Mouse (Mus musculus) hindbrain, embryonic 11.5 days (tissue): Measurements from ENCODE around the gene Vpreb2. TPM values are rescaled to one million over a fixed set of nuclear protein-coding genes. Genes with fewer than 3 reads are reported as not detected.
"Not testable (repeated sequence)": the region's sequence is repeated elsewhere in the genome, so short reads cannot be mapped to it uniquely, and the experiment has no call there.

Source experiments
- ATAC-seq: fragments of 200-750 bp; cut with Nextera tagmentation; 2 replicates; pipeline ENCODE4 v1.8.0; 2017; ENCODE audit warnings: mild to moderate bottlenecking, moderate TSS enrichment, moderate library complexity; ENCODE audit not compliant: low FRiP score
- DNase-seq: peaks from one replicate; pipeline ENCODE4 v3.0.0-alpha.2; 2015; ENCODE audit warnings: low spot score
- H3K27ac ChIP-seq: fragments of 300-500 bp; sonication (generic); 2 replicates; pipeline ENCODE4 v1.5.1; 2014; ENCODE audit warnings: mild to moderate bottlenecking, low read depth, low read length
- H3K27me3 ChIP-seq: fragments of 300-500 bp; sonication (generic); 2 replicates; pipeline ENCODE4 v1.6.1; 2014; ENCODE audit warnings: mild to moderate bottlenecking, low read length, moderate library complexity, mixed read lengths; ENCODE audit not compliant: control insufficient read depth, insufficient read depth
- H3K36me3 ChIP-seq: fragments of 300-500 bp; sonication (generic); 2 replicates; pipeline ENCODE4 v1.6.1; 2014; ENCODE audit warnings: mild to moderate bottlenecking, low read length, moderate library complexity, mixed read lengths; ENCODE audit not compliant: control insufficient read depth, insufficient read depth
- H3K4me1 ChIP-seq: fragments of 300-500 bp; sonication (generic); replicated peaks from 2 replicates; pipeline ENCODE4 v1.6.1; 2014; ENCODE audit warnings: low read length, mixed read lengths; ENCODE audit not compliant: control insufficient read depth, insufficient read depth
- H3K4me2 ChIP-seq: fragments of 300-500 bp; sonication (generic); replicated peaks from 2 replicates; pipeline ENCODE4 v1.6.1; 2014; ENCODE audit warnings: mild to moderate bottlenecking, low read depth, low read length
- H3K4me3 ChIP-seq: fragments of 300-500 bp; sonication (generic); 2 replicates; pipeline ENCODE4 v1.5.1; 2014; ENCODE audit warnings: low read depth, low read length
- H3K9ac ChIP-seq: fragments of 300-500 bp; sonication (generic); 2 replicates; pipeline ENCODE4 v1.6.1; 2014; ENCODE audit warnings: low read depth, low read length
- H3K9me3 ChIP-seq: fragments of 300-500 bp; sonication (generic); 2 replicates; pipeline ENCODE4 v1.6.1; 2016; ENCODE audit warnings: low read length; ENCODE audit not compliant: control insufficient read depth
- WGBS: fragments of 180-500 bp; shearing (Covaris S2); extraction: QIAGEN DNeasy Blood & Tissue Kit; methylation state at CpG from one replicate; pipeline ENCODE4 v1.1.7; 2014; 5-methylcytosine and 5-hydroxymethylcytosine counted together
- polyA plus RNA-seq: library from polyadenylated mRNA; unstranded; fragments of >200 nt; fragmentation: Nextera tagmentation; extraction: Ambion mirVana; gene quantifications from 2 replicates; pipeline ENCODE4 v1.2.1, GENCODE M21; 2014

The Vpreb2 gene
- polyA plus RNA-seq, 1 experiment from 2014 or later = not detected

DNA sequence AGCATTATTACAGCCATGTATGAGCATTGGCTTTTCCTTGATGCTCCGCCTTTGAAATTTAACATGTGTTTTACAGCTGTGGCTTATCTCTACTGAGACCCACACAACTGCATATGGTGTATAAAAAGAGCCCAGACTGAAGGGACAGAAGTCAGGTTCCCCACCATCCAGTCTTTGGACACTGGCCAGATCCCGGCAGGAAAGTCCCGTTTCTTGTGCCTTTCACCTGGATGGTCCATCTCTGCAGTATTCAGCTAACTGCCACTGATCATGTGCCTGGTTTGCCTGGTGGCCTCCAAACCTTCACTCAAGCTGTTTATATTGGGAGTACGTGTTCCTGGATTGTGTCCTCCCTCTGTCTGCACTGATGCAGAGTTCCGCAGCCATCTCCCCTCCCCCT is 4.0 kb downstream of the Vpreb2 start:
- WGBS = 75% methylated on average over 5 of the region's 5 CpGs
- Histone ChIP-seq H3K9ac (no peak overlapping the region), H3K4me3 (no peak overlapping the region), H3K4me1 (no peaks in the 10 kb centered on the region), H3K27ac (no peak overlapping the region), H3K4me2 (no peak overlapping the region), H3K36me3 (no peaks in the 10 kb centered on the region), H3K9me3 (no peaks in the 10 kb centered on the region), H3K27me3 (no peaks in the 10 kb centered on the region)
- ATAC-seq (no peak), DNase-seq (no peak)

GRCm38 (mm10) chr16:17985078-17985477 is 4.8 kb downstream of the Vpreb2 start:
- Histone ChIP-seq H3K36me3 (no peaks in the 10 kb centered on the region), H3K4me2 (no peak overlapping the region), H3K9me3 (no peaks in the 10 kb centered on the region), H3K4me3 (no peak overlapping the region), H3K4me1 (no peaks in the 10 kb centered on the region), H3K9ac (no peak overlapping the region), H3K27me3 (no peaks in the 10 kb centered on the region), H3K27ac (no peak overlapping the region)
- WGBS = 74% methylated on average over 5 of the region's 5 CpGs
- ATAC-seq (no peak), DNase-seq (no peak)

- DNase-seq (peak; percentile 71), ATAC-seq (no peak)
- no peaks in the 10 kb centered on the region for H3K36me3 ChIP-seq
- no peak overlapping the region for H3K4me2 ChIP-seq
- WGBS = 64% methylated on average over 10 of the region's 10 CpGs
- H3K9ac ChIP-seq = no peak overlapping the region
- no peaks in the 10 kb centered on the region for H3K9me3 ChIP-seq
- H3K27ac ChIP-seq = no peak overlapping the region
- H3K4me3 ChIP-seq = no peak overlapping the region
- H3K27me3 ChIP-seq = no peaks in the 10 kb centered on the region
- no peaks in the 10 kb centered on the region for H3K4me1 ChIP-seq
Observed at GRCm38 (mm10) chr16:17986456-17987132, 6.4 kb downstream of the Vpreb2 start.

DNA sequence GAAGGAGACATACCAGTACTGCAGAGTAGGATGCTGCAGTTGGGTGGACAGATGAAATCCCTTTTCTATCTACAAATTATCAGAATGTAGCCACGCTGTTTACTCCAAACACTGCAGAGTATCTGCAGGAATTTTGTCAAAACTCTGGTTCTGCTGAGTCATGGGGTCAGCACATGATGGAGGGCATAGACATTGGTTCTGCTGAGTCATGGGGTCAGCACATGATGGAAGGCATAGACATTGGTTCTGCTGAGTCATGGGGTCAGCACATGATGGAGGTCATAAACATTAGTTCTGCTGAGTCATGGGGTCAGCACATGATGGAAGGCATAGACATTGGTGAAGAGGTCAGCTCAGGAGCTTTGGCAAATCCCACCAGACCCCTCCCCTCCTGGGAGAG is 7.5 kb downstream of the Vpreb2 start:
- no peak overlapping the region for H3K4me2 ChIP-seq
- ATAC-seq (no peak), DNase-seq (no peak)
- no peak overlapping the region for H3K4me3 ChIP-seq
- H3K9me3 ChIP-seq = no peaks in the 10 kb centered on the region
- H3K36me3 ChIP-seq = no peaks in the 10 kb centered on the region
- H3K27ac ChIP-seq = no peak overlapping the region
- H3K4me1 ChIP-seq = no peaks in the 10 kb centered on the region
- no peaks in the 10 kb centered on the region for H3K27me3 ChIP-seq
- no peak overlapping the region for H3K9ac ChIP-seq
- 79% methylated on average over 1 of the region's 1 CpGs for WGBS

DNA sequence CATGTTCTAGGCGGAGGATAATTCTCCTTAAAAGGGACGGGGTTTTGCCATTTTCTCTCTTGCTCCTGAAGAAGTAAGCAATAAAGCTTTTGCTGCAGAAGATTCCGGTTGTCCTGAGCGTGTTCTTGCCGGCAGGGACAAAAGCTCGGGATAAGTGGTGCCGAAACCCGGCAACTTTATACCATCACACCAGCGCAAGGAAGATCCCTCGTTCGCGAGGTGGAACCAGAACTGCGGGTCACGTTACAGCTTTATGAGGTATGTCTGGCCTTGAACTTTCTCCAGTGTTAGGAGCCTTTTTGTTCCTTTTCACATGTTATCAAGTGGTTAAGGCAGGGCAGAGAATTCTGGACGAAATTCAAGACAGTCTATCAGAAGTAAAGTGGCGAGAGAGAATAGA is 12.1 kb downstream of the Vpreb2 start:
- not testable (repeated sequence) for H3K4me3 ChIP-seq, H3K9me3 ChIP-seq, DNase-seq, H3K27me3 ChIP-seq, H3K4me2 ChIP-seq, H3K36me3 ChIP-seq, H3K9ac ChIP-seq, H3K27ac ChIP-seq, ATAC-seq, H3K4me1 ChIP-seq
- 95% methylated on average over 16 of the region's 16 CpGs for WGBS

DNA sequence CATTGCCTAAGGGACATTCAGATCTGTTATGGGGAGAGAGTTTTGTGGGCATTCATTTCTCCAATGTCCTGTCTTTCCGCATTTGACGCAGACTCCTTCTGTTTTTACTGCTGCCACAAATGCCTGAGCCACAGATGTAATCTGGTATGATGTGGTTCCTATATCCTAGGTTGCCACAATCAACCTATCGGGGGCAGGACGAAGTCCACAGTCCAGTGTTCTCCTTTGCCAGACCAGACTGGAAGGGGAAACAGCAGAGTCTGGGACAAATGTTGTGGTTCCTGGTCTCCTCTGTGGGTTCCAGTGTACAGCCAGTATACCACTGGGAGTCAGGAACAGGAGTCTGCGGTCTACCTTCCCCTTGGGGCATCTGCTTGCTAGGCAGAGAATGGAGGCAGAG is 19.4 kb downstream of the Vpreb2 start:
- Histone ChIP-seq H3K9me3 (no peaks in the 10 kb centered on the region), H3K4me3 (no peak overlapping the region), H3K4me2 (no peak overlapping the region), H3K9ac (no peak overlapping the region), H3K27me3 (no peaks in the 10 kb centered on the region), H3K4me1 (no peaks in the 10 kb centered on the region), H3K27ac (no peak overlapping the region), H3K36me3 (no peaks in the 10 kb centered on the region)
- DNase-seq = no peak
- no peak for ATAC-seq
- 90% methylated on average over 5 of the region's 5 CpGs for WGBS

DNA sequence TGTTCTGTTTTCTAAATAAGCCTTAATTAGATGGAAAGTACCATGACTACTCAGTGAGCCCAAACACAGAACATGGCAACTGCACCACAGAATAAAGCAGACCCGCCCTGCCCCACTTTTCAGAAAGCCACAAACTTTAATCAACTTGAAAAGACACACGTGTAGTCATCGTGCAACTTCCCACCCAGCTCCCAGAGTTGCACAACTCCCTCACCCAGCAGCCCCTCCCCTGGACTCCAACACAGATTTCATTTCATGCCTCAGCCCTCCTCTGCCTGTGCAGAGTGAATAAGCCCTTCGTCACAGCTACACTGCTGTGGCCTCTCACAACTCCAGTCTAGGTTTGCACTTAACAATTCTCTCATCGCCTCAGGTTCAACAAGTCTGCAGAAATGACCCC is 24.4 kb downstream of the Vpreb2 start:
- Histone ChIP-seq H3K27me3 (no peaks in the 10 kb centered on the region), H3K4me3 (no peak overlapping the region), H3K4me1 (no peaks in the 10 kb centered on the region), H3K27ac (no peak overlapping the region), H3K36me3 (no peaks in the 10 kb centered on the region), H3K9ac (no peak overlapping the region), H3K4me2 (no peak overlapping the region), H3K9me3 (no peaks in the 10 kb centered on the region)
- WGBS = 68% methylated on average over 5 of the region's 5 CpGs
- ATAC-seq (no peak), DNase-seq (no peak)

DNA sequence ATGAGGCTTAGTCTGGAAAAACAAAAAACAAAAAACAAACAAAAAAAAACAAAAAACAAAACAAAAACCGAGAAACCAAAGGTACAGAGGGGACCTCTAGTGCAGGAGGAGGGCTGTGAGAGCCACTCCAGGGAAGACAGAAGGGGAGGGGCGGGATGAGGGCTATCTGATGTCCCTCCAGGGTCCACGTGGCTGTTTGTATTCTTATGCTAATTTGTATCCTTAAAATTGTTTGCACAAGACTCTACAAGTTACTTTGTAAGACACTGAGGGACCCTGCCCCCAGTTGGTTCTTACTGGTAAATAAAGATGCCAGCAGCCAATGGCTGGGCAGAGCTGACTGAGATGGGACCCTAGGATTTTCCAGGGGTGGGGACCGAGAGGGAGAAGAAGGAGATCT is 26.9 kb downstream of the Vpreb2 start:
- no peaks in the 10 kb centered on the region for H3K4me1 ChIP-seq
- no peak for ATAC-seq
- H3K27me3 ChIP-seq = no peaks in the 10 kb centered on the region
- no peak for DNase-seq
- no peak overlapping the region for H3K4me3 ChIP-seq
- no peak overlapping the region for H3K4me2 ChIP-seq
- no peaks in the 10 kb centered on the region for H3K9me3 ChIP-seq
- no peak overlapping the region for H3K27ac ChIP-seq
- H3K9ac ChIP-seq = no peak overlapping the region
- H3K36me3 ChIP-seq = no peaks in the 10 kb centered on the region
- 40% methylated on average over 4 of the region's 4 CpGs for WGBS

DNA sequence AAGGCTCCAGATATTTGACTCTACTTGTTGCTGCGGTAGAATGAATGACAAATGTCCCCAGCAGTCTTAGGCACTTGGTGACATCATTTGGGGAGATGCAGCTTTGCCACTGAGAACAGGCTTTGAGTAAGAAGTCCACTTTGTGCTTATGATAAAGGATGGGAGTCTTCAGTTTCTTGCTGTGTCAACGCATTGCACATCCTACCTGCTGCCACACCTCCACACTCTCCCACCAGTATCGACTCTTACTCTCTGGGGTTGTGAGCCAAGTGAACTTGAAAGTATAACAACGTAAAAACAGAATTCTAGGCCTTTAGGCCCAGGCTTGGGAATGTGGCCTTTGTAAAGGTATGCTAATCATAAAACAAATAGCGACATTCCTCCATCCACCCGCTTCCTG is 30.9 kb downstream of the Vpreb2 start:
- no peak for ATAC-seq
- Histone ChIP-seq H3K9ac (no peak overlapping the region), H3K36me3 (no peaks in the 10 kb centered on the region), H3K9me3 (no peaks in the 10 kb centered on the region), H3K27me3 (no peaks in the 10 kb centered on the region), H3K27ac (no peak overlapping the region), H3K4me3 (no peak overlapping the region), H3K4me1 (no peaks in the 10 kb centered on the region), H3K4me2 (no peak overlapping the region)
- 66% methylated on average over 4 of the region's 6 CpGs for WGBS
- DNase-seq = no peak
